Mouse (Mus musculus): ENCODE data around the gene Kdm2b. TPM values are rescaled to one million over a fixed set of nuclear protein-coding genes. Genes with fewer than 3 reads are reported as not detected.

Gene Kdm2b
- polyA plus RNA-seq, 1 experiment from 2014 or later: 105 TPM

DNA sequence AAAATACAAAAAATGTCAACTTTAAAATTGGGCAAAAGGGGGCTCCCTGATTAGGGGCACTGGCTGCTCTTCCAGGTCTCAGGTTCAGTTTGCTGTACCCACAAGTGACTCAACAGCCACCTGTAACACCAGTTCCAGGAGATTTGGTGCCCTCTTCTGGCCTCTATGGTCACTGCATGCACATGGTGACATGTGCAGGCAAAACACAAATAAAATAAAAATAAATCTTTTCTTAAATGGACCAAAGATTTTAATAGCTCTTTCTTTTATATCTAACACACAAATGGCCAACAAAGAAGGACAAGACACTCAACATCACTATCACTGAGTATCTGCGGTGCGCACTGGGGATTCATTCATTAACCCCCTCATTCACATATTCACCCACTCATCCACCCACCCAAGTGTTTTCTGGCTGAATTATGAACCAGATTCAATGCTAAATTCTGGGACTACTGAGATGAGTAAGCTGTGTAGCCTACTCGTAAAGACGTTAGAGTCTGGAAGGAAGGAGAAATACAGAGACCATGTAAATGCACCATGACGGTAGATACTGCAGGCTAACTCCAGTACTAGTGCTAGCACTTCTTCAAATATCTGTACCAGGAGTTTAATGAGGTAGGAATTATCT lies 95.5 kb downstream of the Kdm2b start:
- 92% methylated on average over 5 of the region's 5 CpGs for WGBS
- H3K27ac ChIP-seq: no peak overlapping the region
- ATAC-seq (ENCODE audit: low FRiP score, low read depth): no peak

DNA sequence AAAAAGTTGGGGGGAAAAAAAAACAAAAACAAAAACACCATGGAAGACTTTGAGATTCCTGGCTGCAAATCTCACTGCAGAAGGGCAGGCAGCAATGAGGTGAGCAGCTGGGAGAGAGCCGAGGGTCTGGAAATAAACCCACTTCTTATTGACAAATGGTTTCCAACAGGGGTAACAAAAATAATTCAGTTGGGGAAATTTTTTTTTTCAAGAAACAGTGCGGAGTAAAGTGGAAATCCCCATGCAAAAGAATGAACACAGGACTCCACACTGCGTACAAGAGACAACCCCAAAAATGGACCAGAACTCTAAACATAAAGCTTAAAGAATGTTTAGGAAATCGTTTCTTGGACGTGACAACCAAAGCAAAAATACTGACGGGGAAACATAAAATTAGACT lies 96.4 kb downstream of the Kdm2b start:
- no peak for ATAC-seq (ENCODE audit: low FRiP score, low read depth)
- no peak overlapping the region for H3K4me2 ChIP-seq (replicated peaks)
- H3K9me3 ChIP-seq: no peaks in the 10 kb centered on the region
- H3K9ac ChIP-seq: no peak overlapping the region
- H3K4me1 ChIP-seq: peaks cover 12% of the 10 kb centered on the region
- peaks cover 5% of the 10 kb centered on the region; the same call in 1 of the 2 replicates for H3K36me3 ChIP-seq
- H3K27ac ChIP-seq: no peak overlapping the region
- no peak overlapping the region for H3K4me3 ChIP-seq
- 97% methylated on average over 6 of the region's 6 CpGs for WGBS
- H3K27me3 ChIP-seq (replicated peaks): no peaks in the 10 kb centered on the region

More for the DNA sequence above, 95.5 kb downstream of the Kdm2b start:
- Histone ChIP-seq H3K4me3 (no peak overlapping the region), H3K9ac (no peak overlapping the region), H3K36me3 (no peaks in the 10 kb centered on the region), H3K27me3 (replicated peaks) (no peaks in the 10 kb centered on the region), H3K4me1 (peaks cover 14% of the 10 kb centered on the region), H3K9me3 (no peaks in the 10 kb centered on the region), H3K4me2 (replicated peaks) (no peak overlapping the region)

DNA sequence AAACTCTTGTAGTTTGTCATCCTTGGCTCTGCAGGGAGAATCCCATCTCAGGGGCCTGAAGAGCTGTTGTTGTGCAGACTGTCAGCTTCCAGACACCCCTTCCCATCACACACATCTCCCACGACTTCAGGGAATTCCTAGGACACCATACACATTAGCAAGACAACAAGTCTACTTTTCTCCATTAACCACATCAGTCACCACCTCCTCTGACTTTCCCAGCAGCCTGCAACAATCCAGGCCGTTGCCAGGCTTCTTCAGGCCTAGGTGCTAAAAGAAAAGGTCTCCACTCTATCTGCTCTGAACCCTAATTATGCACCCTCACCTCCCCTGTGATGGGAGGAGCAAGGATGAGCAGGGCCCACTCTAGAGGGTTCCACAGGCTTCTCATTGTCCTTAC lies 99.2 kb downstream of the Kdm2b start:
- peaks cover 5% of the 10 kb centered on the region for H3K36me3 ChIP-seq
- H3K27me3 ChIP-seq (replicated peaks): no peaks in the 10 kb centered on the region
- WGBS: 58% methylated on average over 2 of the region's 2 CpGs
- no peak overlapping the region for H3K4me2 ChIP-seq (replicated peaks)
- H3K9ac ChIP-seq: no peak overlapping the region
- no peak overlapping the region for H3K27ac ChIP-seq
- peaks cover 10% of the 10 kb centered on the region; the same call in 1 of the 2 replicates for H3K4me1 ChIP-seq
- no peaks in the 10 kb centered on the region for H3K9me3 ChIP-seq
- no peak for ATAC-seq (ENCODE audit: low FRiP score, low read depth)
- H3K4me3 ChIP-seq: no peak overlapping the region

DNA sequence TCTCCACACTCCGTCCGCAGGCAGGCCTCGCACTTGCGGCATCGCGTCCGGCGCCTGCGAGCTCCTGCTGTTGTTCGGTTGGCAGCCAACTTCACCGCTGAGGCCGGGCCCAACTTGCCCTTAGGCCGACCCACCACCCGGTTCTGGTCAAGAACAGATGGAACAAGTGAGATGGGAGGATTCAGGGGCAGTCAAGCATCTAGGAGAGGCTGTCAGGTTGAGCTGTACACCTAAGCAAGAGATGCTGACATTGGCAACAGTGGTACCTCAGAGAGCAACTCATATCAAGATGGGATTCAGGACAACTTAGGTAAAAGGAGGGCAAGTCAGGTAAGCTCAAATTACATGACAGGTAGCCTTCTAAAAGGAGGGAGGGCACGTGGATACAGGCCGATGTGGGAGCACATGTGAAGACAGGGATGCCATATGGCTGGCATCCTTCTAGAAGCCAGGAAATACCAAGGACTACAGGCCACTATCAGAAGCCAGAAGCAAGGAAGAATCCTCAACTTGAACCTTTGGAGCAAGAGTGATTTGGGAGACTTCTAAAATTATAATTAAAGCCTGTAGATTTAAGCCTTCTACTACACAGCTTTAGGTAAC lies 100.9 kb downstream of the Kdm2b start:
- Histone ChIP-seq H3K9me3 (no peaks in the 10 kb centered on the region), H3K4me3 (no peak overlapping the region), H3K36me3 (peaks cover 5% of the 10 kb centered on the region), H3K27me3 (replicated peaks) (no peaks in the 10 kb centered on the region), H3K4me1 (peaks cover 10% of the 10 kb centered on the region; the same call in 1 of the 2 replicates), H3K9ac (no peak overlapping the region), H3K27ac (no peak overlapping the region), H3K4me2 (replicated peaks) (no peak overlapping the region)
- 91% methylated on average over 16 of the region's 16 CpGs for WGBS
- ATAC-seq (ENCODE audit: low FRiP score, low read depth): no peak

- Histone ChIP-seq H3K36me3 (peaks cover 7% of the 10 kb centered on the region), H3K4me3 (no peak overlapping the region), H3K9ac (no peak overlapping the region), H3K27me3 (replicated peaks) (no peaks in the 10 kb centered on the region), H3K9me3 (no peaks in the 10 kb centered on the region), H3K27ac (no peak overlapping the region), H3K4me1 (peaks cover 10% of the 10 kb centered on the region; the same call in 1 of the 2 replicates), H3K4me2 (replicated peaks) (no peak overlapping the region)
- ATAC-seq (ENCODE audit: low FRiP score, low read depth): no peak
- 60% methylated on average over 8 of the region's 8 CpGs for WGBS
These were observed 101.6 kb downstream of the Kdm2b start for GRCm38 (mm10) chr5:122887926-122888611.

GRCm38 (mm10) chr5:122887033-122887432 lies 102.6 kb downstream of the Kdm2b start:
- no peak overlapping the region for H3K4me2 ChIP-seq (replicated peaks)
- no peaks in the 10 kb centered on the region for H3K27me3 ChIP-seq (replicated peaks)
- H3K4me3 ChIP-seq: no peak overlapping the region
- H3K36me3 ChIP-seq: peaks cover 17% of the 10 kb centered on the region
- no peak overlapping the region for H3K27ac ChIP-seq
- peaks cover 10% of the 10 kb centered on the region; the same call in 1 of the 2 replicates for H3K4me1 ChIP-seq
- H3K9ac ChIP-seq: no peak overlapping the region
- ATAC-seq (ENCODE audit: low FRiP score, low read depth): no peak
- 91% methylated on average over 9 of the region's 9 CpGs for WGBS
- no peaks in the 10 kb centered on the region for H3K9me3 ChIP-seq

- Histone ChIP-seq H3K36me3 (peaks cover 33% of the 10 kb centered on the region), H3K4me1 (peaks cover 10% of the 10 kb centered on the region; the same call in 1 of the 2 replicates), H3K27me3 (replicated peaks) (no peaks in the 10 kb centered on the region), H3K27ac (no peak overlapping the region), H3K9ac (no peak overlapping the region), H3K4me3 (no peak overlapping the region), H3K4me2 (replicated peaks) (no peak overlapping the region), H3K9me3 (no peaks in the 10 kb centered on the region)
- WGBS: 87% methylated on average over 7 of the region's 7 CpGs
- ATAC-seq (ENCODE audit: low FRiP score, low read depth): no peak
These were observed 104.9 kb downstream of the Kdm2b start for GRCm38 (mm10) chr5:122884594-122885348.

- peaks cover 10% of the 10 kb centered on the region; the same call in 1 of the 2 replicates for H3K4me1 ChIP-seq
- H3K36me3 ChIP-seq: peaks cover 43% of the 10 kb centered on the region
- H3K9ac ChIP-seq: no peak overlapping the region
These were observed 105.9 kb downstream of the Kdm2b start for GRCm38 (mm10) chr5:122883652-122884235.

DNA sequence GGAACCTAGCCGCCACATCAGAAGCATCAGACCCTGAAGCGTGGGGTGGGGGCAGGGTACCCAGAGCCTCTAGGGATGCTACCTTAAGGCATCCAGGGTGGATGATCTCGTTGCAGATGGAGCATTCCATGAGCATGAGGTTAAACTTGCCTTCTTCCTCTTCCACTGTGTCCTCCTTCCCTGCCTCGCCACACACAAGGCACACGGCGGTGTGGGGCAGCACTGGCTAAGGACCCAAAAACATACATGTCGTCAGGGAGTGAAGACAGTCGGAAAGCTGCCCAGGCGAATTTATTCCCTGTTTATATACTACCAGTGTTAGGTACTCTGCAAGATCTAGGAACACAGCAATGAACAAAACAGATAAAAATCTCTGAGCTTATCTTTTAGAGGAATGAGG lies 106.4 kb downstream of the Kdm2b start:
- ATAC-seq (ENCODE audit: low FRiP score, low read depth): no peak
- Histone ChIP-seq H3K4me1 (peaks cover 6% of the 10 kb centered on the region; the same call in 1 of the 2 replicates), H3K27me3 (replicated peaks) (no peaks in the 10 kb centered on the region), H3K9me3 (no peaks in the 10 kb centered on the region), H3K4me3 (no peak overlapping the region), H3K4me2 (replicated peaks) (no peak overlapping the region), H3K36me3 (peaks cover 42% of the 10 kb centered on the region), H3K9ac (no peak overlapping the region), H3K27ac (no peak overlapping the region)
- WGBS: 88% methylated on average over 9 of the region's 9 CpGs

More at GRCm38 (mm10) chr5:122883652-122884235, 105.9 kb downstream of the Kdm2b start:
- no peak overlapping the region for H3K4me3 ChIP-seq
- no peak overlapping the region for H3K27ac ChIP-seq
- H3K27me3 ChIP-seq (replicated peaks): no peaks in the 10 kb centered on the region
- ATAC-seq (ENCODE audit: low FRiP score, low read depth): no peak
- whole genome bisulfite sequencing: 56% methylated on average over 2 of the region's 2 CpGs
- no peaks in the 10 kb centered on the region for H3K9me3 ChIP-seq
- no peak overlapping the region for H3K4me2 ChIP-seq (replicated peaks)

- Histone ChIP-seq H3K9ac (no peak overlapping the region), H3K27ac (no peak overlapping the region), H3K27me3 (replicated peaks) (no peaks in the 10 kb centered on the region), H3K4me1 (no peaks in the 10 kb centered on the region), H3K36me3 (peaks cover 50% of the 10 kb centered on the region), H3K4me2 (replicated peaks) (no peak overlapping the region), H3K9me3 (no peaks in the 10 kb centered on the region), H3K4me3 (no peak overlapping the region)
- 93% methylated on average over 18 of the region's 18 CpGs for WGBS
- ATAC-seq (ENCODE audit: low FRiP score, low read depth): no peak
These were observed 107.2 kb downstream of the Kdm2b start for GRCm38 (mm10) chr5:122882256-122883050.

- ATAC-seq (ENCODE audit: low FRiP score, low read depth): no peak
- WGBS: 58% methylated on average over 5 of the region's 5 CpGs
- Histone ChIP-seq H3K9me3 (no peaks in the 10 kb centered on the region), H3K4me2 (replicated peaks) (no peak overlapping the region), H3K27ac (no peak overlapping the region), H3K9ac (no peak overlapping the region), H3K4me1 (no peaks in the 10 kb centered on the region), H3K4me3 (no peak overlapping the region), H3K27me3 (replicated peaks) (no peaks in the 10 kb centered on the region), H3K36me3 (peaks cover 59% of the 10 kb centered on the region)
These were observed 108.3 kb downstream of the Kdm2b start for GRCm38 (mm10) chr5:122881313-122881712.
